Mouse (Mus musculus) gastrocnemius, postnatal 10 days (tissue): Measurements from ENCODE around the gene Ube2o. TPM values are rescaled to one million over a fixed set of nuclear protein-coding genes. Genes with fewer than 3 reads are reported as not detected.
"Not testable (repeated sequence)": the region's sequence is repeated elsewhere in the genome, so short reads cannot be mapped to it uniquely, and the experiment has no call there.

ENCODE experiments used
- DNase-seq: peaks from one replicate; pipeline ENCODE4 v3.0.0; 2021; ENCODE audit warnings: mixed read lengths
- total RNA-seq, 2 experiments: library from RNA; stranded (reverse); gene quantifications; 2 replicates each; pipeline ENCODE4 v1.2.3; 2021

Ube2o gene
- total RNA-seq, 2 experiments from 2014 or later, result 20.7 to 24.9 TPM

GRCm38 (mm10) chr11:116615735-116616437 lies 34.6 kb upstream of the Ube2o start:
- DNase-seq, result no peak

GRCm38 (mm10) chr11:116613234-116613633 lies 32.0 kb upstream of the Ube2o start:
- no peak for DNase-seq

GRCm38 (mm10) chr11:116612554-116612953 lies 31.3 kb upstream of the Ube2o start:
- DNase-seq, result no peak

- DNase-seq, result no peak
These were observed 30.6 kb upstream of the Ube2o start for GRCm38 (mm10) chr11:116611883-116612282.

GRCm38 (mm10) chr11:116611168-116611567 lies 29.9 kb upstream of the Ube2o start:
- not testable (repeated sequence) for DNase-seq

- DNase-seq, result no peak
These were observed 28.9 kb upstream of the Ube2o start for GRCm38 (mm10) chr11:116609965-116610630.

- DNase-seq, result no peak
These were observed 26.5 kb upstream of the Ube2o start for GRCm38 (mm10) chr11:116607717-116608116.

GRCm38 (mm10) chr11:116604097-116604496 lies 22.9 kb upstream of the Ube2o start:
- DNase-seq, result no peak

- peak; percentile 40 for DNase-seq
These were observed 22.1 kb upstream of the Ube2o start for GRCm38 (mm10) chr11:116603339-116603738.

- DNase-seq, result no peak
These were observed 20.8 kb upstream of the Ube2o start for GRCm38 (mm10) chr11:116602043-116602442.

- DNase-seq, result no peak
These were observed 19.9 kb upstream of the Ube2o start for GRCm38 (mm10) chr11:116601166-116601565.

- DNase-seq, result no peak
These were observed 18.0 kb upstream of the Ube2o start for GRCm38 (mm10) chr11:116599230-116599629.

GRCm38 (mm10) chr11:116598193-116598592 lies 16.9 kb upstream of the Ube2o start:
- no peak for DNase-seq

- DNase-seq, result no peak
These were observed 15.5 kb upstream of the Ube2o start for GRCm38 (mm10) chr11:116596766-116597165.

GRCm38 (mm10) chr11:116593345-116593744 lies 12.1 kb upstream of the Ube2o start:
- no peak for DNase-seq

- DNase-seq, result peak; percentile 96
These were observed 11.2 kb upstream of the Ube2o start for GRCm38 (mm10) chr11:116592428-116592827.

- DNase-seq, result no peak
These were observed 10.4 kb upstream of the Ube2o start for GRCm38 (mm10) chr11:116591621-116592020.

- DNase-seq, result no peak
These were observed 8.3 kb upstream of the Ube2o start for GRCm38 (mm10) chr11:116589574-116589973.

- no peak for DNase-seq
These were observed 7.8 kb upstream of the Ube2o start for GRCm38 (mm10) chr11:116589020-116589531.

GRCm38 (mm10) chr11:116586801-116587631 lies 5.8 kb upstream of the Ube2o start:
- DNase-seq, result peak; percentile 81

- DNase-seq, result no peak
These were observed 5.1 kb upstream of the Ube2o start, which contains the start of gene Aanat for GRCm38 (mm10) chr11:116586310-116586709. TSS of gene Aanat (plus strand) at chr11:116586432.

- DNase-seq, result no peak
These were observed 4.4 kb upstream of the Ube2o start for GRCm38 (mm10) chr11:116585682-116586081.
